Mouse (Mus musculus) ES-E14 (cell line): ENCODE results near the gene Gpd1. TPM values are rescaled to one million over a fixed set of nuclear protein-coding genes. Genes with fewer than 3 reads are reported as not detected.

Experiments used
- DNase-seq: peaks from one replicate; pipeline ENCODE4 v3.0.0-alpha.2; 2013; ENCODE audit warnings: low read depth, low spot score
- H3K27ac ChIP-seq: 2 replicates; pipeline ENCODE4 v1.5.1; 2012; ENCODE audit warnings: low read depth, mild to moderate bottlenecking, low read length, moderate library complexity, mixed read lengths; ENCODE audit not compliant: poor library complexity, insufficient read depth, severe bottlenecking
- H3K36me3 ChIP-seq: 2 replicates; pipeline ENCODE4 v1.6.1; 2012; ENCODE audit warnings: mild to moderate bottlenecking, low read length, moderate library complexity, mixed read lengths; ENCODE audit not compliant: control insufficient read depth, poor library complexity, insufficient read depth, severe bottlenecking
- H3K4me1 ChIP-seq, 2 experiments: fragments of 150-350 bp in 1 of 2; sonication (generic) in 1 of 2; 2 replicates each; pipeline ENCODE4 v1.6.1; 2012; ENCODE audit warnings: low read length in 2 of 2, mild to moderate bottlenecking in 1 of 2, mixed read lengths in 1 of 2; ENCODE audit not compliant: control insufficient read depth in 2 of 2, insufficient read depth in 2 of 2, poor library complexity in 1 of 2
- H3K4me3 ChIP-seq, 2 experiments: fragments of 150-350 bp in 1 of 2; sonication (generic) in 1 of 2; 2 replicates each; pipeline ENCODE4 v1.5.1; 2012; ENCODE audit warnings: low read length in 2 of 2, low read depth in 1 of 2, mild to moderate bottlenecking in 1 of 2, mixed read lengths in 1 of 2; ENCODE audit not compliant: insufficient read depth in 1 of 2, poor library complexity in 1 of 2, severe bottlenecking in 1 of 2
- H3K9ac ChIP-seq: 2 replicates; pipeline ENCODE4 v1.6.1; 2012; ENCODE audit warnings: low read depth, mild to moderate bottlenecking, low read length, mixed read lengths; ENCODE audit not compliant: poor library complexity, insufficient read depth, severe bottlenecking
- H3K9me3 ChIP-seq: fragments of 150-350 bp; sonication (generic); 2 replicates; pipeline ENCODE4 v1.6.1; 2012; ENCODE audit warnings: low read depth, mild to moderate bottlenecking, low read length; ENCODE audit not compliant: control insufficient read depth, insufficient read depth
- CHD2 ChIP-seq: IDR thresholded peaks from 2 replicates; pipeline ENCODE4 v1.6.1; 2014; ENCODE audit warnings: mild to moderate bottlenecking, low read depth, low read length, inconsistent platforms
- HCFC1 ChIP-seq: IDR thresholded peaks from 2 replicates; pipeline ENCODE4 v1.6.1; 2012; ENCODE audit warnings: low read length, inconsistent platforms, borderline replicate concordance; ENCODE audit not compliant: insufficient read depth
- MAFK ChIP-seq: IDR thresholded peaks from 2 replicates; pipeline ENCODE4 v1.6.1; 2014; ENCODE audit warnings: mild to moderate bottlenecking, low read depth, low read length, inconsistent platforms; ENCODE audit not compliant: insufficient read depth
- ZC3H11A ChIP-seq: IDR thresholded peaks from 2 replicates; pipeline ENCODE4 v1.6.1; 2012; ENCODE audit warnings: low read depth, mild to moderate bottlenecking, inconsistent platforms, low read length, borderline replicate concordance
- ZNF384 ChIP-seq: IDR thresholded peaks from 2 replicates; pipeline ENCODE4 v1.6.1; 2012; ENCODE audit warnings: low read depth, low read length, inconsistent platforms
- in situ Hi-C, 2 experiments: fragments of 600-800 bp; cut with MboI; formaldehyde crosslinking; loops; one replicate each; pipeline ENCODE4 v1.15.1; 2025; ENCODE audit warnings: low sequenced_read_pairs in 2 of 2, inconsistent platforms in 1 of 2; ENCODE audit not compliant: unreplicated experiment in 2 of 2
- total RNA-seq: library from RNA; depleted of rRNA; stranded (reverse); fragments of 300-350 nt; gene quantifications from 2 replicates; pipeline ENCODE4 v1.2.3, GENCODE M21; 2012

Gene Gpd1
- total RNA-seq, 1 experiment = 0.85 TPM

DNA sequence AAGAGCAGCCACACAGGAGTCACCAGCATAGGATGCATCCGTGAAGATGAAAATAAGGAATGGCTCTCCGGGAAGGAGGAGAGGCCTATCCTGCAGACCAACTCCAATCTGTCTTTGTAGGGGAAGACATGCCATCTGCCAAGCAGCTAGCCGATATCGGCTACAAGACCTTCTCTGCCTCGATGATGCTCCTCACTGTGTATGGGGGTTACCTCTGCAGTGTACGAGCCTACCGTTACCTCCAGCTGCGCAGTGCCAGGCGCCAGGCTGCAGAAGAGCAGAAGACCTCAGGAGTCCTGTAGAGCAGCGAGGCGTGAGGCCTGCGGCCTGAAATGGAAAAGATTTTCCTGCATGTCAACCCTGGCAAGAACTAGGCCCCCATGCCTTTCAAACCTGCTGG is 10.2 kb downstream of the Gpd1 start:
- H3K4me1 ChIP-seq = peaks cover 5 to 20% of the 10 kb centered on the region in 2 experiments; a peak in 3 of 4 replicates
- no peak overlapping the region for H3K4me3 ChIP-seq
- H3K9me3 ChIP-seq = no peaks in the 10 kb centered on the region
- no peak for TF ChIP-seq MAFK
- no peak for TF ChIP-seq CHD2
- no peak for TF ChIP-seq HCFC1
- TF ChIP-seq ZC3H11A = no peak
- no peak for TF ChIP-seq ZNF384
- no peak overlapping the region for H3K27ac ChIP-seq
- H3K9ac ChIP-seq = no peak overlapping the region
- in situ Hi-C loops = no loop called here
- H3K36me3 ChIP-seq = peaks cover 4% of the 10 kb centered on the region; the same call in 1 of the 2 replicates
- no peak for DNase-seq

DNA sequence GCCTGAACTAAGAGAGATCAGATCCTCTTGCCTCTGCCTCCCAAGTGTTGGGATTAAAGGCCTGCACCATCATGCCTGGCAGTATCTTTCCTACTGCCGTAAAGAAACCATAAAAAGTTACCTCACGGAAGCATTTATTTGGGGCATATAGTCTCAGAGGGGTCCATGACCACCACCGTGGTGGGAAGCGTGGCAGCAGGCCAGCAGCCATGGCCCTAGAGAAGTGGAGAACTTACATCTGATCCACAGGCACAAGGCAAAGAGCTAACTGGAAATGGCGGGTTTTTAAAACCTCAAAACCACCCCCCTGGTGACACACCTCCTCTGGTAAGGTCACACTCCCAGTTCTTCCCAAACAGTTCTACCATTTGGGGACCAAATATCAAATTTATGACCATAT is 10.9 kb downstream of the Gpd1 start:
- in situ Hi-C loops = no loop called here
- DNase-seq = no peak
- TF ChIP-seq ZC3H11A = no peak
- 0 out of 2 replicates have a peak, but pooled peaks have one; percentile 15 for TF ChIP-seq ZNF384
- no peak overlapping the region for H3K27ac ChIP-seq
- H3K4me1 ChIP-seq = peaks cover 5 to 16% of the 10 kb centered on the region in 2 experiments; a peak in 3 of 4 replicates
- H3K4me3 ChIP-seq = no peak overlapping the region
- H3K36me3 ChIP-seq = peaks cover 4% of the 10 kb centered on the region; the same call in 1 of the 2 replicates
- no peaks in the 10 kb centered on the region for H3K9me3 ChIP-seq
- no peak overlapping the region for H3K9ac ChIP-seq

DNA sequence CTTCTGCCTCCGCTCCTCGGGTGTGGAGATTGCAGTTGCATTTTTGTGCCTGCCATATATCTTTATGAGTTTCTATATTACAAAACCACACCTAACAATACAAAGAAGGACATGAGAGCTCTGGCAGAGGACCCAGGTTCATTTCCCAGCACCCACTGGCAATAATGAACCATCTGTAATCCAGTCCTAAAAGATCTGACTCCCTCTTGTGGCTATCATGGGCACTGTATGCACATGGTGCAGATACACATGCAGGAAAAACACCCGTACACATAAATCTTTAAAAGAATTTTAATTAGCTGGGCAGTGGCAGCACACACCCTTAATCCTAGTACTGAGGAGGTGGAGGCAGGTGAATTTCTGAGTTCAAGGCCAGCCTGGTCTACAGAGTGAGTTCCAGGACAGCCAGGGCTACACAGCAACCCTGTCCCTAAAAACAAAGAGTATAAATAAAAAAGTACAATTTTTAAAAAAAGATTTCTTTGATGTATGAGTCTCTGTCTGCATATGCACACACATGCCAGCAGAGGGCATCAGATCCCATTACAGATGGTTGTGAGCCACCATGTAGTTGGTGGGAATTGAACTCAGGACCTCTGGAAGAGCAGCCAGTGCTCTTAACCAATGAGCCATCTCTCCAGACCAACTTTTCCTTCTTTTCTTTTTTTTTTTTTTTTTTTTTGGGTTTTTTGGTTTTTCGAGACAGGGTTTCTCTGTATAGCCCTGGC is 11.9 kb downstream of the Gpd1 start:
- no peak for TF ChIP-seq CHD2
- no peak for TF ChIP-seq ZNF384
- TF ChIP-seq MAFK = no peak
- TF ChIP-seq ZC3H11A = no peak
- no peak for TF ChIP-seq HCFC1
- H3K9me3 ChIP-seq = no peaks in the 10 kb centered on the region
- no peak overlapping the region for H3K9ac ChIP-seq
- H3K4me3 ChIP-seq = no peak overlapping the region
- peaks cover 2 to 9% of the 10 kb centered on the region in 2 experiments; a peak in 3 of 4 replicates for H3K4me1 ChIP-seq
- in situ Hi-C loops = no loop called here
- no peak for DNase-seq
- no peak overlapping the region for H3K27ac ChIP-seq
- H3K36me3 ChIP-seq = peaks cover 5% of the 10 kb centered on the region; the same call in 1 of the 2 replicates

DNA sequence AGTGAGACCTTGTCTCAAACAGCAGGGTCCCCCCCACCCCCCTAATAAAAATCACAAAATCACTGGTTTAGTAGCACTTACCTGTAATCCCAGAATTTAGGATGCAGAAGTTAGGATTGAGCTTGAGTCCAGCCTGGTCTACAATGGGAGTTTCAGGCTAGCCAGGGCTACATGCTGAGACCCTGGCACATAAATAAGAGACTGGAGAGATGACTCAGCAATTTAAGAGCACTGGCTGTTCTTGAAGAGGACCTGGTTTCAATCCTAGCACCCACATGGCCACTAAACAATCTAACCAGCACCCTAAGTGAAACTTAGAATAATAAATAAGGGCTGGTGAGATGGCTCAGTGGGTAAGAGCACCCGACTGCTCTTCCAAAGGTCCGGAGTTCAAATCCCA is 13.9 kb downstream of the Gpd1 start:
- peaks cover 12% of the 10 kb centered on the region for H3K36me3 ChIP-seq
- in situ Hi-C loops = no loop called here
- H3K9me3 ChIP-seq = no peaks in the 10 kb centered on the region
- no peak overlapping the region for H3K4me3 ChIP-seq
- no peaks in the 10 kb centered on the region for H3K4me1 ChIP-seq
- no peak overlapping the region; the same call in 1 of the 2 replicates for H3K27ac ChIP-seq
- TF ChIP-seq ZC3H11A (no peak), HCFC1 (no peak), MAFK (peak; percentile 80), ZNF384 (no peak), CHD2 (no peak)
- no peak for DNase-seq
- no peak overlapping the region for H3K9ac ChIP-seq

DNA sequence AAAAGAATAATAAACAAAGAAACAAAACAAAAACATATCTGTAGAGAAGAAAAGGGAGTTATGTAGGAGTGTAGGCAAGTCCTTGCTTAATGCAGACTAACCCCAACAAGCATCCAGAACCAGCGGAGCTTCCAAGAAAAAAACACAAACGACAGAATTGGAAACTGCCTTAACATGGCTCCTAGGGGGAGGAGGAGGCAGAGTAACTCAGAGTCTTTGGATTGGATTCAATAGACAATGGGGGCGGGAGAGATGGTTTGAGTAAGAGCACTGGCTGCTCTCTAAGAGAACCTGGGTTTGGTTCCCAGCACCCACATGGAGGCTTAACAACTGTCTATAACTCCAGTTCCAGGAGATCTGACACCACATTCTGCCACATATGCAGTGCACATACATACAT is 14.4 kb downstream of the Gpd1 start:
- Histone ChIP-seq H3K9me3 (no peaks in the 10 kb centered on the region), H3K36me3 (peaks cover 15% of the 10 kb centered on the region), H3K27ac (no peak overlapping the region), H3K4me3 (no peak overlapping the region), H3K4me1 (no peaks in the 10 kb centered on the region), H3K9ac (no peak overlapping the region)
- TF ChIP-seq MAFK (no peak), ZC3H11A (no peak), HCFC1 (no peak), CHD2 (no peak), ZNF384 (no peak)
- in situ Hi-C loops = no loop called here
- no peak for DNase-seq
